Mouse (Mus musculus): Measurements from ENCODE around the gene Ankrd52.

Gene Ankrd52

GRCm38 (mm10) chr10:128441324-128442119, 64.6 kb downstream of the Ankrd52 start:
- DNase-seq (ENCODE audit: low spot score) = no peak

DNA sequence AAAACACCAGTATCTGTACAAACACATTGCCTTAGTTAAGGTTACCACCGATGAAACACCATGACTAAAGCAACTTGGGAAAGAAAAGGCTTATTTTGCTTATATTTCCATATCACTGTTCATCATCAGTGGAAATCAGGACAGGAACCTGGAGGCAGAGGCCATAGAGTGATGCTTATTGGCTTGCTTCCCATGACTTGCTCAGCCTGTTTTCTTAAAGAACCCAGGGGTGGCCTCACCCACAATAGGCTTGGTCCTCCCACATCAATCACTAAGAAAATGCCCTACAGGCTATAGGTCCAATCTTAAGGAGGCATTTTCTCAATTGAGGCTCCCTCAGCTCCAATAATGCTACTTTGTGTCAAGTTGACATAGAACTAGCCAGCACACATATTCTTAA, 65.8 kb downstream of the Ankrd52 start:
- DNase-seq (ENCODE audit: low spot score) = no peak

GRCm38 (mm10) chr10:128444354-128444753, 67.4 kb downstream of the Ankrd52 start:
- no peak for DNase-seq (ENCODE audit: low spot score)

- no peak for DNase-seq (ENCODE audit: low spot score)
Measured at GRCm38 (mm10) chr10:128445407-128445806, 68.5 kb downstream of the Ankrd52 start.

GRCm38 (mm10) chr10:128451014-128451413, 74.1 kb downstream of the Ankrd52 start:
- no peak for DNase-seq (ENCODE audit: low spot score)

DNA sequence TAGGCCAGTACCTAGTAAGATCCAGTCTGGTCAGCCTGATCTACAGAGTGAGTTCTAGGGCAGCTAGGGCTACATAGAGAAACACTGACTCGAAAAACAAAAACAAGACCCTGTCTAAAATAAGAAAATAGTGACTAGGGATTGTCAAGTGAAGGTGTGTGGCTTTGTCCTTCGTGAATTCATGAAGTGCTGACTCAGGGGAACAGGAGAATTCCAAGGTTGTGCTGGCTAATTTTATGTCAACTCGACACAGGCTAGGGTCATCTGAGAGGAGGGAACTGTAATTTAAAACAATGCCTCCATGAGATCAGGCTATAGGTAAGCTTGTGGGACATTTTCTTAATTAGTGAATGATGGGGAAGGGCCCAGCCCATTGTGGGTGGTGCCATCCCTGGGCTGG, 77.6 kb downstream of the Ankrd52 start:
- DNase-seq (ENCODE audit: low spot score) = no peak

DNA sequence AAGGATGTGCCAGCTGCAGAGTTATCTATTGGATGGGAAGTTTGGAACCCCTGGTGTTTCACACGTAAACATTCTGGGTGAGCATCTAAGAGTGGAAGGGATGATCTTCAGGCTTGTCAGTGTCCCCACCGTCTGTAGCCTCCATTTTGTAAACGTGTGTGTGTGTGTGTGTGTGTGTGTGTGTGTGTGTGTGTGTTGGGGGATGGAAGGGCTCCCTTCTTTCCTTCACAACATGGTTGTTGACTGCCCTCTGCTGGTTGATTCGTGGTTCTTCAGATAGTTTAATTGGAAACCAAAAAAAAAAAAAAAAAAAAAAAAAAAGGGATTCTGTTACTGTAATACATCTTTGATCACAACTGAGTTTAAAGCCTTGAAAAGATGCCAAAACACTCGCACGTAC, 78.4 kb downstream of the Ankrd52 start:
- DNase-seq (ENCODE audit: low spot score) = peak; percentile 65

- no peak for DNase-seq (ENCODE audit: low spot score)
Measured at GRCm38 (mm10) chr10:128457676-128458075, 80.8 kb downstream of the Ankrd52 start.

Measured in yolk sac, embryonic 10.5 days (tissue).